Mouse (Mus musculus) kidney, postnatal 36 days (tissue): ENCODE measurements around the gene Serf2.

Experiments
- DNase-seq, 2 experiments: peaks; one replicate each; pipeline ENCODE4 v3.0.0; 2021 to 2022; ENCODE audit warnings: mixed read lengths in 2 of 2

The Serf2 gene

GRCm38 (mm10) chr2:121507173-121507950 lies 58.4 kb downstream of the Serf2 start:
- no peak for DNase-seq
